11 mouse cellular contexts compared by ENCODE assay signal in genomic region chr12:21410620-21411019, GRCm38 (mm10).
"Had no signal": no experiment of that assay in that cellular context is flagged by ENCODE, and none has a peak within 500 bp of the region (broad histone marks: within the 10 kb centered on the region; RNA-seq: fewer than 3 reads in every experiment).

No protein-coding gene starts in this region.

- H3K4me3 ChIP-seq: limb, embryonic 13.5 days; midbrain, embryonic 15.5 days; neural tube, embryonic 12.5 days had no signal

- ATAC-seq: midbrain, embryonic 15.5 days had no signal

- H3K27me3 ChIP-seq: limb, embryonic 13.5 days; midbrain, embryonic 15.5 days; neural tube, embryonic 12.5 days had no signal

- H3K27ac ChIP-seq: kidney, postnatal 0 days; limb, embryonic 13.5 days; midbrain, embryonic 15.5 days; neural tube, embryonic 12.5 days had no signal

- DNase-seq: kidney, adult 11 months; kidney, adult 9 months; kidney, postnatal 4 days; left cerebral cortex, postnatal 4 days; lung, adult 18-20 months; thymus, postnatal 4 days had no signal

- H3K4me2 ChIP-seq: limb, embryonic 13.5 days; midbrain, embryonic 11.5 days; midbrain, embryonic 15.5 days; neural tube, embryonic 12.5 days had no signal

- H3K9ac ChIP-seq: limb, embryonic 13.5 days; midbrain, embryonic 15.5 days; neural tube, embryonic 12.5 days had no signal
